Mouse (Mus musculus): ENCODE measurements at regions not wholly inside any gene's neighbourhood (a gene's known extent, or its start where the extent isn't known, plus 50 kb on each side); places are given as distances from the start of the nearest gene placed in this dataset.

DNA sequence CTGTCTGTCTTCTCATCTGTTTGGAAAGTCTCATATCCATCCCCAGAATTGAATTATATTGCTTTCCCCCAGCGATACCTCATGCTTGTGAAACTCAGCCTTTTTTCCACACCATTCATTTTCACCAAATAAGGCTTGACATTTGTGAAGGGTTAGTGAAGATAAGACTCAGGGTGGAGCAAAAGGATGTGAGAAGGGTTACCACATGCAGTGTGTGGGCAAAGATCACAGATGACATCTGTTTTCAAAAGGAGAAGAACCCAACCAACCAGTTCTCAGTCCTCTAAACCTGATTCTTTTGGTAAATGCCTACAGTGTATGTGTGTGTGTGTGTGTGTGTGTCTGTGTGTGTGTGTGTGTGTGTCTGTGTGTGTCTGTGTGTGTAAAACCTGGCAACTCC lies 909.3 kb upstream of the Lrrc6 start:
- DNase-seq (ENCODE audit: low spot score in 2 of 2), result no peak
- intact Hi-C loops (cut with DNase I), result no loop called here

DNA sequence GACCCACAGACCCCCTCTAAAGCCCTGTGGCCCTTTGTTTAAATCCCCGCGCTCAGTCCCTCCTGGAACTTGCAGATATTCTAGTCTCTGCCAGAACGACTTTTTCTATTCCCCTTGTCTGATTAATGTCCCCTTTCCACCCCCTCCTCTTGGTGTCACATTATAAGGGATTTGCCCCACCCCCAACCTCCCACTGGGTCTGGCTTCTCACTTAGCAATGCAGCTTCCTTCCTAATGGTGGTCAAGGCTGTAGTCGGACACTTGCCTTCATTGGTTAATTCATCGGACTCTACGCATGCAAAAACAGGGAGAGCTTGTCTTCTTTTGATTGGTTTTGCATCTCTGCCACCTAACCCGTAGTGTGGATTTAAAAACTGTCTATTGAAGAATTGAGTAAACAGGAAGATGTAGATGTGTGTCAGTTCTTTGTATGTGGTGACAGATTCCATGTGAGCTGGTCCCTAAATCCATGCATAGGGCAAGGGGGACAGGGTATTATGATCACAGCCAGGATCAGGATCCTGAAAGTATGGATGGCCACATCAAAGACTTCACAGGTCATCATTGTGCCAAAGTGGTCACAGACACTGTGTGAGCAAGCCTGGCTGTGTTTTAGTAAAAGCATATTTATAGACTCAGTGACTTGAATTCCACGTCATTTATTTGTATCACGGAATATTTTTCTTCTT lies 908.3 kb upstream of the Lrrc6 start:
- DNase-seq (ENCODE audit: low spot score in 2 of 2), result no peak
- intact Hi-C loops (cut with DNase I), result no loop called here

DNA sequence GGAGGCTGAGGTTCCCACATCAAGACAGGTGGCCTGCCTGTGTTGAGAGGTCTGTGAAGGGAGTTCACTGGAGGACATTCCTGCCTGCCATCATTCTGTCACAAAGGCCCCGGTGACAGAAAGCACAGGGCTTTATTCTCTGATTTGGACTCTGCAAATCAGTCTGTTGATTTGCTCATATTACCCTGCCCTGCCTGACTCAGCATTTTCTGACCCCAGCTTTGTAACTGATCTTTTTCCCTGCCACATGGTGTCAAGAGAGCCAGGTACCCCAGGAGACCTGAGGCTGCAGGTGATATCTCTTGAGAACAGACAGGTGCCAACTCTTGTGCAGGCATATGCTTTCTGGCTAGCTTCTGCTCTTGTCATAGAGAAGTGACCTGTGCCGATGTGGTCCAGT lies 906.5 kb upstream of the Lrrc6 start:
- DNase-seq (ENCODE audit: low spot score in 2 of 2), result no peak
- intact Hi-C loops (cut with DNase I), result no loop called here

GRCm38 (mm10) chr15:67405523-67405922 lies 904.8 kb upstream of the Lrrc6 start:
- intact Hi-C loops (cut with DNase I), result no loop called here

GRCm38 (mm10) chr15:67405011-67405410 lies 904.3 kb upstream of the Lrrc6 start:
- DNase-seq (ENCODE audit: low spot score in 2 of 2), result no peak
- intact Hi-C loops (cut with DNase I), result no loop called here

More at GRCm38 (mm10) chr15:67405523-67405922, 904.8 kb upstream of the Lrrc6 start:
- DNase-seq (ENCODE audit: low spot score in 2 of 2), result no peak

- intact Hi-C loops (cut with DNase I), result no loop called here
- no peak for DNase-seq (ENCODE audit: low spot score in 2 of 2)
These were observed 901.6 kb upstream of the Lrrc6 start for GRCm38 (mm10) chr15:67402310-67402709.

DNA sequence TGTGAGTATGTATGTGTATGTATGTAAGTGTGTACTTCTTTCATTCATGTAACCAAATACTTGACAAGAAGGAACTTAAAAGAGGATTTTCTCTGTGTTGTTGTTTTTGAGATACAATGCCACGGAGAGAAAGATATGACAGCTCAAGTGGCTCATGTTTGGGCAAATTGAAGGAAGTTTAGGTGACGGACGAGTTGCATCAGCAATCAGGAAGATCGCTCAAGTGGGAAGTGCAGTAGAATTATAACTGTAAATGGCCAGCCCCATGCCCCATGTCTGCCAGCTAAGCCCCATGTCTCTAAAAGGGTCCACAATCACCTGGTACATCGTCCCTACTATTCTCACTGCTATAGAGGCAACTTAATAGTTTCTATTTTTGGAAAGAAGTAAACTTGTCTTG lies 896.6 kb upstream of the Lrrc6 start:
- no peak for DNase-seq (ENCODE audit: low spot score in 2 of 2)
- intact Hi-C loops (cut with DNase I), result no loop called here

GRCm38 (mm10) chr15:67395114-67395513 lies 894.4 kb upstream of the Lrrc6 start:
- intact Hi-C loops (cut with DNase I), result no loop called here
- no peak for DNase-seq (ENCODE audit: low spot score in 2 of 2)

DNA sequence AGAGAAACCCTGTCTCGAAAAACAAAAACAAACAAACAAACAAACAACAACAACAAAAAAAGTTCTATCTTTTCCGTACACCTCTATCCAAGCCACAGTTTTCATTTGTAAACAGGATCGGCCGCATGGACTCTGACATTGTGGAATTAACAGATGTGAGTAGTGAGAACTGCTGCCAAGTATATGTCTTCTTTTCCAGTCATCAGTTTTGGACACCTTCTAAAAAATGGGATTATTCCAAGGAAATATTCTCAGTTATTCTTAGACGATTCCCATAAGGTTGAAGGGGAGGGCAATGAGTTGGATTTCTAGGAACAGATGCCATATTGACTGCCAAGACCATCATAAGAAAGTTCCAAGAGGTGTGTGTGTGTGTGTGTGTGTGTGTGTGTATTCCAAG lies 891.2 kb upstream of the Lrrc6 start:
- no peak for DNase-seq (ENCODE audit: low spot score in 2 of 2)
- intact Hi-C loops (cut with DNase I), result no loop called here

GRCm38 (mm10) chr15:67388514-67388913 lies 887.8 kb upstream of the Lrrc6 start:
- no peak for DNase-seq (ENCODE audit: low spot score in 2 of 2)
- intact Hi-C loops (cut with DNase I), result no loop called here

DNA sequence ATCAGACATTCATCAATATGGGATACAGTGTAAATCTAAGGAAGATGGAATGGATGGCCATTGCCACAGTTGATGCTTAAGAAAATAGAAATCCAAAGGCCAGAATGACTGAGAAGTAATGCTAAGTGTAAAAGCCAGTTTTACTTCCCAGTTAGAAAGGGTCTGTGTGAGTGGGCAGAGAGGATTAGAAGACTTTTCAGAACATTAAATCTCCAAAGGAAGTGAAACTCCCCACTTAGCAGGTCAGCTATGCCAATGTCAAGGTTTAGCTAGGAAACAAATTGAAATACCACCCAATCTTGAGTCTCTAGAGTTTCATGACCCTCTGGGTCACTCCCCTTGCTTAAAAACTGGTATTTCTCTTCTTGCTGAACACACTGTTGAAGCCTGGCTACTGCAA lies 886.2 kb upstream of the Lrrc6 start:
- intact Hi-C loops (cut with DNase I), result no loop called here
- DNase-seq (ENCODE audit: low spot score in 2 of 2), result no peak

- no peak for DNase-seq (ENCODE audit: low spot score in 2 of 2)
- intact Hi-C loops (cut with DNase I), result no loop called here
These were observed 872.9 kb upstream of the Lrrc6 start for GRCm38 (mm10) chr15:67373599-67373998.

- DNase-seq (ENCODE audit: low spot score in 2 of 2), result no peak
- intact Hi-C loops (cut with DNase I), result no loop called here
These were observed 872.3 kb upstream of the Lrrc6 start for GRCm38 (mm10) chr15:67373030-67373429.

DNA sequence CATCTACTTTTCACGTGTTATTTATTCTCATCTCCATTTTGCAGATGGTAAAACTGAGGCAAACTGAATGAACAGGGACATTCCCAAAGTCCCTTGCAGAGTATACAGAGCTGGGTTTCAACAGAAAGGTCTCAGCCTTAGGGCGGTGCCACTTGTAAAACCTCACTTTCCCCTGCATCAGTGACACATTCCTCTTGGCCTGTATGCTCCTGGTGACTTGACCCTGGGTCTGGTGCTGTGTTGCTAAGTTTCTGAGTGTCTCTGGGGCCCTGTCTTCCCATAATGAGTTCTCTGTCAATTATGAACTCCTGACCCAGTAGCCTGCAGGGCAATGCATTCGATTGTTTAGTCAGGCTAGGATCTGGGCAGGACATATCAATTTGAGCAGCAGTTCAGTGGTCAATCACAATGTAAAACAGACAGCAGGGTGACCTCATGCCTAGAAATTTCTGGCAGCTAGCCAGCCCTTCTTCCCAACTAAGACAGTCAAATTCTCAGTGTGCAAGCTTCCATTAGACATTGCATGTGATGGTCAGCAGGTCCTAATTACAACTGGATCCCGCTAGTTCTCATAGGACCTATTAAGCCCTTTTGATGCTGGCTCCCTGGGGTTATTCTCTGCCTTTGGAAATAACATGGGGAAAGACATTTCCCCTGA lies 863.5 kb upstream of the Lrrc6 start:
- intact Hi-C loops (cut with DNase I), result no loop called here
- DNase-seq (ENCODE audit: low spot score in 2 of 2), result no peak

GRCm38 (mm10) chr15:67361012-67361571 lies 860.4 kb upstream of the Lrrc6 start:
- intact Hi-C loops (cut with DNase I), result no loop called here
- no peak for DNase-seq (ENCODE audit: low spot score in 2 of 2)

DNA sequence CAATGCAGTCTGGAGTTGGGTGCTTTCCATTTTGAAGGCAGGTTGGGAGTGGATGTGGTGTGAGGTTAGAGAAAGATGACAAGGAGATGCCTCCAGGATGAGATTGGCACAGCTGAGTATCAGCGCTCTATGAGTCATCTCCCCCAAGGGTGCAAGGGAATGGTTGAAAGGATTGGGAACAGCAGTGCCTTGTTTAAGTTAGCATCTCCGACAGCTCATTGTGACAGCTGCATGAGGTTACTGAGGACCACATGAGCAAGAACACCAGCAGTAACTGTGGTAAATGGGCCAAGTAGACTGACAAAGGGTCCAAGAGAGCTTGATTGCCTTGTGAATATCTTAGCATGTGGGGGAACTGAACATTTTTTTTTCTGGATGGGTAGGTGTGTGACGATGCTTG lies 857.2 kb upstream of the Lrrc6 start:
- intact Hi-C loops (cut with DNase I), result no loop called here
- no peak for DNase-seq (ENCODE audit: low spot score in 2 of 2)

- intact Hi-C loops (cut with DNase I), result no loop called here
These were observed 854.6 kb upstream of the Lrrc6 start for GRCm38 (mm10) chr15:67355334-67355733.

GRCm38 (mm10) chr15:67354598-67355159 lies 854.0 kb upstream of the Lrrc6 start:
- intact Hi-C loops (cut with DNase I), result no loop called here
- DNase-seq (ENCODE audit: low spot score in 2 of 2), result no peak

More at GRCm38 (mm10) chr15:67355334-67355733, 854.6 kb upstream of the Lrrc6 start:
- DNase-seq (ENCODE audit: low spot score in 2 of 2), result no peak

GRCm38 (mm10) chr15:67349501-67349900 lies 848.8 kb upstream of the Lrrc6 start:
- DNase-seq (ENCODE audit: low spot score in 2 of 2), result no peak
- intact Hi-C loops (cut with DNase I), result no loop called here

DNA sequence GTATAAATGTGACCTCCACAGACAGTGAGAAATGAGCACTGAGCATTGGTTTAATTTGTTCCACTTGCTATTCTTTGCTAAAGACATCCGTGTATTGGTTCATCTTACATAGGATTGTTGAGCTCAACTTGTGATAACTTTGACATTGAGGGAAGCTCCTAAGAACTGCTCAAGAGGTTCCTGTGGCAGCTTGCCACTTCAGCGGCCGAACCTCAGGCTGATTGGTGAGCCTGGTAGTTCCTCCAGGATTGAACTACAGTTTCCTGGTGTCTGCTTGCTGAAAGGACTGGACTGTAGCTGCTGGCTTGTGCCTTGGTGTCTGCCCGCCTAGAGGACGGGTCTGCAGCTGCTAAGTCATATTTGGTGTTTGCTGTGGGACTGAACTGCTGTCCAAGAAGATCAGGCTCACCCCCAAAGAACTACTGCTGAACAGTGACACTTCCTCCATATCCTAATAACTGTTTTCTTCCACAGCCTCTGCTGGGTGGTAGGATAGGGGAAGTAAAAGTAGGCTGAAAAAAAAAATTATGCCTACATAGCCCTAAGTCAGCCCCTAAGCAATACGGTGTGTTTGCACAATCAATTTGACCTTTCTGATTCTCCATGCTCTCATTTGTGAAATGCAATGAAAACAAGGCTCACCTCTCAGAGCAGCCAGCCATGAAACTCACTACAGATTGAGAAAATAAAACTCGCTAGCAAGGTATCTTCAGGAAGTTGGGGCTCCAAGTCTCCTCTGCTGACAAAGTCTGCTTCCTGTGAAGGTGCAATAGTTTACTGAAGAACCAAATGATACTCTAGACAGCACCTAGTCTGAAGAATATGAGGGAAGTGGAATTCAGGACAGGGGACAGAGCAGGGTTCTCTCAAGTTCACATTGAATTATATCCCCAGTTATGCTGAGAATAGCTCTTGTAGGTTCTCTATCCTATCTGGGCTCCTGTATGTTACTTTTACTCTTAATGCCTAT lies 844.8 kb upstream of the Lrrc6 start:
- DNase-seq (ENCODE audit: low spot score in 2 of 2), result no peak
- intact Hi-C loops (cut with DNase I), result no loop called here

Measured in left cerebral cortex, postnatal 36 days (tissue).